Mouse (Mus musculus) pancreas, adult 10 weeks (tissue): ENCODE data around the gene Cox8b. TPM values are rescaled to one million over a fixed set of nuclear protein-coding genes. Genes with fewer than 3 reads are reported as not detected.

Experiments
- polyA plus RNA-seq: library from polyadenylated mRNA; stranded (reverse); fragments of 350-450 nt; fragmentation: Illumina TruSeq; extraction: RNeasy Lipid Tissue Mini Kit (QIAGEN cat#74804); gene quantifications from one replicate; pipeline ENCODE4 v1.2.3, GENCODE M21; 2015; ENCODE audit warnings: low read depth, low replicate concordance; ENCODE audit not compliant: insufficient read depth

Gene Cox8b
- 7.3 TPM for polyA plus RNA-seq

DNA sequence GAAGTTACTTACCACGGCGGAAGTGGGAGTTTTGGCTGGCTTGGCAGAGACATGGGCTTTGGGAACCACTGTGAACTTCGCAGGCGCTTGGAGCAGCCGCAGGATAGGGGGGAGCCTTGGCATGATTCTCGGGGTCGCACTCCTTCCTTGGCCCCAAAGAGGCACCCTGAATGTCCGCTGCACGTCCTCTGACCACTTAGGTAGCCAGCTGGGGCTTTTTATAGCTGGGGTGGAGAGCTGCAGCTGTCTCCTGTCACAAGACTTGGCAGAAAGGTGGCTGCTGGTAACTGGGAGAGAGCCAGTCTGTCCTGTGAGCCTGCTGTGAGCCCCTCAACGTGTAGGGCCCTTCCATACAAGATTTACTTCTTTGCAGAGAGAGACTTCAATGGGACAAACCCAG is at the start of gene Cox8b:
Cox8b (minus strand) TSS at position 227 of the 400 bp plus-strand sequence.

DNA sequence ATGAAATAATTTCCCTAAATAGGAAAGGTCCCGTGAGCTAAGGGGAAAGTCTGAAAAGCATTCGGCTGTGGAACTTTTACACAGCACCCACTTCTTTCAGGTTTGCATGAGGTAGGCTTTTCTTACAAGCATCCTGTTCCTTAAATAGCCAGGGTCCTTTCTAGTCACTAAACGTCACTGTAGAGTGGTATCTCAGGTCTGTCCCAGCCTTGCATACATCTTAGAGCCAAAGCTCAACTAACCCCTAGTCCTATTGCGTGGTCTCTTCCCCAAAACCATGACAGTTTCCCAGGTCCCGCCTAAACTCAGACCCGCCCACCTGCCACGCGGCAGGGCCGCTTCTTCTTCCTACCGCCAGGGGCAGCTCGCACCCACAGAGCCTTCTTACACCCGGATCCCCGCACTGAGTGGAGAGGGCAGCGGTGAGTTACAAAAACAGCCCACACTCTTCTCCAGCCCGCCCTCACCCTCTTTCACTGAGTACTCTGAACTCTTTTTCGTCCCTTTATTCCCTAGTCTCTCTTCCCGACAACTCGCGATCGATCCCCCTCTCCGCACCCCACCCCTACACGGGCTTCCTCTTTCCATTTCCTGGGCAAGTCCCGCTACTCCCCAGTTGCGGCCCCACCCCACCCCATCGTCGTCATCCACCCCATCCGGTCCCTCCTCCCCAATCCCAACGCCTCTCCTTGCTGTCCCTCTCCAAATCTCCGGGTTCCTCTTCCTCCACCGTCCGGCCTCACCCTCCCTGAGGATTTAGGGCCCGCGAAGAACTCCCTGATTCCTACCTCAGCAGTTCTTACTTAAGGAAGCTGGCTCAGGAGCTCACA is 41.2 kb upstream of the Cox8b start, which contains the start of gene Pgghg:
Pgghg (plus strand) TSS at position 170 of the 830 bp plus-strand sequence.

DNA sequence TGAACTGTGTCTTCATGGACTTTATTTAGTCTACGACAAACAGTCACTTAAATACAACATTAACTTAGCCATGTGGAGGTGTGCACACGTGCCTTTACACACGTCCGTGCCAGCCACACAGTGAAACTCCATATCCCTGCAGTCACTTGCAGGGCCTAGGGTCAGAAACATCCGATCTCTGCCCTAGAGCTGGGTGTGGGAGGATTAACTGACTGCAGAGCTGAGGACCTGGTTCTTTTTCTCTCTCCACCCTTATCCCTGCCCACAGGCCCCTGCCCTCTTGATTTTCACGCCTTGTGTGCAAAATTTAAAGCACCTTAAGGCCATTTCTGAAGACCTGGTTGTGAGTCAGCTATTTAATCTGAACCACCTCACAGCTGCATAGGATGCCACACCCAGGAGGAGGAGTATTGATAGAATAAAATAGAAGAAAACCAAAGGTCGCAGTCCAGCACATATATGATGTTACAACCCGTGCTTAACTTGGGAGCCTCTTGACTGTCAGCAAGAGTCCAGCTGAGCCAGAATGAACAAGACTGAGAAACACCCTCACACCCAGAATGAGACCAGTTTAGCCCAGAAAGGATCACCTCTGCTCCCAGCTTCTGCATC is 20.3 kb upstream of the Cox8b start, which contains the start of gene Nlrp6:
Nlrp6 (plus strand) TSS at position 485 of the 612 bp plus-strand sequence.

DNA sequence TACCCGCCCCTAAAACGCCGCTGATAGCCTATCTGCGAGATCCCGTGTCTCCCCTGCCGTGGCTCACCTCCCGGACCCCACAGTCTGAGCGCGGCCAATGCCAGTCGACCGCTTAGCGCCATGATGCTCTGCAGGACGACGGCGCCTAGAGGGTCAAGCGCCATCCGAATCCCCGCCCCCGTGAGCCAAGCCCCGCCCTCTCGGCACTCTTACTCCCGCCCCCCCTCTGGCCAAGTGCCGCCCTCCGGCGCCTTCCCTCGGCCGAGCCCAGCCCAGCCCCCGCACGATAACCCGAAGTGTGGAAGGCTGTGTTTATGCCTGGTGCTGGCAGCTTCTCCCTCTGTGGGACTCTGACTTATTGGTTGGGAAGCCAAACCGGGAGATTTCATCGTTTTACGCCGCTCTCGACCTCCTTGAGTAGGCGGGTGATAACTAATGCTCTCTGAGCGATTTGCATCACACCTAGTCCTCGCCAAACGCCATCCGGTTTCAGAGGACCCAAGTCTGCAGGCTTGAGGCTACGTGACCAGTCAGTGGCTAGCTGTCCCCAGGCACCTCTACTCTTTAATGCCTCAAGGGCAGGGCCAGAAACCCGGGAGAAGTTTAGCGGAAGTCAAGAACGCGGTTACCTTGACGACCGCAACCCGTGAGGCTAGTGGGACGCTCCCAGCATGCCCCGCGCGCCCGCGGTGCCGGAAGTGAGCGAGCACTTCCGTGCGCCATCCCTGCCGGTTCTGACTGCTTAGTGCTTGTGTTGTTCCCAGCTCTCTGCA is 18.4 kb downstream of the Cox8b start, which contains the start of the genes Psmd13 and Sirt3:
Psmd13 (plus strand) TSS at position 273 of the 773 bp plus-strand sequence.
Sirt3 (minus strand) TSS at position 614 of the 773 bp plus-strand sequence.

DNA sequence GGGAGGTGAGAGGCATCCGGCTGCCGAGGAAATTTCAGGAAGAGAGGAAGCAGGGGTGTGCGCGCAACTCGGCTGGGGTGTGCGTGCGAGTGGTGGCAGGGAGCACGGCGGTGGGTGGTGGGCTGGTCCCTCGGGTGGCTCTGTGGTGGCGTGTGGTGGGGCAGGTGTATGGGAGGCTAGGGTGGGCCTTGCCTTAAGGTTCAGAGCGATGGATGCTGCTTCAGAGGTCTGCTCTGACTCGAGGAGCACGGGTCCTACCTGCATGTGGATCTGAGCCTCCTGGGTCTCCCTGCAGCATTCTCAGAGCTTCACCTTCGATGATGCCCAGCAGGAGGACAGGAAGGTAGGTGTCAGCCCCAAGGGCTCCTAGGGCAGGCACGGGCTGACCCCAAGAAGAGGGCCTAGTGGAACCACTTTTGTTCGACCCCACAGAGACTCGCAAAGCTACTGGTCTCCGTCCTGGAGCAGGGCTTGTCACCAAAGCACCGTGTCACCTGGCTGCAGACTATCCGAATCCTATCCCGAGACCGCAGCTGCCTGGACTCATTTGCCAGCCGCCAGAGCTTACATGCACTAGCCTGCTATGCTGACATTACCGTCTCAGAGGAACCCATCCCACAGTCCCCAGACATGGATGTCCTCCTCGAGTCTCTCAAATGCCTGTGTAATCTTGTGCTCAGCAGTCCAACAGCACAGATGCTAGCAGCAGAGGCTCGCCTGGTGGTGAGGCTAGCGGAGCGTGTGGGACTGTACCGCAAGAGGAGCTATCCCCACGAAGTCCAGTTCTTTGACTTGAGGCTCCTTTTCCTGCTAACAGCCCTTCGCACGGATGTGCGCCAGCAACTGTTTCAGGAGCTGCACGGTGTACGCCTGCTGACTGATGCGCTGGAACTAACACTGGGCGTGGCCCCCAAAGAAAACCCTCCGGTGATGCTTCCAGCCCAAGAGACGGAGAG is 42.4 kb downstream of the Cox8b start, which contains the start of gene Bet1l:
Bet1l (minus strand) TSS at position 28 of the 956 bp plus-strand sequence.

DNA sequence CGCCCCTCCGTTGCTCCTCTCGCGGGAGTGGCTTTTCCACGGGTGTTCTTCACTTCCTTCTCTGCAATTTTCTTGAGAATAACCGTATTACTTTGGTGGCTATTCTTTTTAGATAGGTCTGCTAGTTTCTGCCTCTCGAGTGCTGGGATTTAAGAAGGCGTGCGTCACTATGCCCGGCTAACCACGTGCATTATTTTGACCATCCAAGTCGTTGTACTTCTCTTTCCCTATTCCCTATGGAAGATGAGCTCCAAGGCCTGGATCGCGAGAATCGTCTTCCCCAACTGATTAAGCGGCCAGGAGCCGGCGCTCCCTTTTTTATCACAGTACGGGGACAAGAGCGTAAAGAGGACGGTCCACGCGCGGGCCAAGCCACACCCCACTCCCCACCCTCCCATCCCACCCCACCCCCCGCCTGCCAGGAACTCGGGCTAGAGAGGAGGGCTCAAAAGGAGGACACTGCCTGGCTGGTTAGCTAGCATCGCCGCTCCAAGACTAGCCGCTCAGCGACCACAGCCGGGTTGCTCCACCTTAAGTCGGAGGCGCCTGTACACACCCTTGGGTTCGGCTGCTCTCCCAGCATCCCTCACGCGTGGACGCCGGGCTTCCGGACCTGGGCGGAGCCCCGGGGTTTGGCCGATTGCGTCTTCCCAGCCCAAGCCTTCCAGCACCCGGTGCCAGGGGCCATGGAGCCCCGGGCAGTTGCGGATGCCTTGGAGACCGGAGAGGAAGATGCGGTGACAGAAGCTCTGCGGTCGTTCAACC is 43.3 kb downstream of the Cox8b start, which contains the start of gene Ric8a:
Ric8a (plus strand) TSS at position 173 of the 765 bp plus-strand sequence.

DNA sequence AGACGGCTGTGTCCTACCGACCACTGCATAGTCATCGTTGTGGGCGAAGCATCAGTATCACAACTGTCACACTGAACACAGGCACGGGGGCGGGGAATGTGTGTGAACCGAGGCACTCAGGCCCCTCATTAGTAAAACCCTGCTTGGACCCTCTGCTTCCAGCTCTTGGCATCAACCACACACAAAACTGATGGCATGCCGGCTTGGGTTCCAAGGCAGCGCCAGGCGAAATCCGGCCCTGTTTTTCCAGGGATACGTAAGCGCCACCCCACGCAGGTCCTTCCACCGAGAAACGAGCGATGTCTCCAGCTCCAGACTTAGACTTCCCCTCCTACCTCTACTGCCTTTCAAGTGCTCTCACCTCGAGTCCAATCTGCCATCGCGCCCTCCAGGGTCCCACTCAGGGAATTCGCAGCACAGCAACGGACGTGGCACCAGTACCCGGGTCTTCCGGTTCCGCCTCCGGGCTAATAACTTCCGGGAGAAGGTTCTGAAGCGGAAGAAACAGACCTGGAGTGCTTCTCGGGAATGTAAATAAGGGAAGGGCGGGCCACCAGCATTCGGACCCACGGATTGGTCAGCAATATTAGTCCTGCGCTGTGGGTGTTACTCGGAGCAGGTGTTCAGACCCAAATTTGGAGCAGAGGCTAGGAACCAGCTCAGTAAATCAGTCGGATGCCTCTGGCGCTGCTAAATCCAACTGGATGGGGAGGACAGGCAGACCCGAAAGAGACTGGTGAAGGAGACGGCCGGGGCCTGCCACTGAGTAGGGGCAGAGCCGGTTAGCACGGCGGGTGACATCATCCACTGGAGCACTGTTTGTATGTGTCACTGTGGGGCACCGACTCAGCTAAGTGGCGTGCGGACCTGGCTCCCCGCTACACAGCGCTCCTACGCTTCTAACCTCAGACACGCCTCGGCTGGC is 44.1 kb downstream of the Cox8b start, which contains the start of gene Gm45785:
Gm45785 (minus strand) TSS at position 472 of the 925 bp plus-strand sequence.

Other genes with a start within 250 kb of the Cox8b start
- not detected for gene Olfr539, start 240.5 kb downstream of the Cox8b start, polyA plus RNA-seq
- not detected for gene Olfr45, start 218.5 kb downstream of the Cox8b start, polyA plus RNA-seq
- not detected for gene Olfr541, start 203.2 kb downstream of the Cox8b start, polyA plus RNA-seq
- 33.7 TPM for gene Cyp2e1, start 136.7 kb downstream of the Cox8b start, polyA plus RNA-seq
- gene Syce1, start 112.6 kb downstream of the Cox8b start, polyA plus RNA-seq = not detected
- 0.20 TPM for gene Zfp941, start 78.3 kb downstream of the Cox8b start, polyA plus RNA-seq
- 11.2 TPM for gene Urah, start 65.4 kb downstream of the Cox8b start, polyA plus RNA-seq
- gene Scgb1c1, start 54.9 kb downstream of the Cox8b start, polyA plus RNA-seq = not detected
- gene Odf3, start 52.6 kb downstream of the Cox8b start, polyA plus RNA-seq = not detected
- not detected for gene Gm45785, start 44.1 kb downstream of the Cox8b start, polyA plus RNA-seq
- gene Ric8a, start 43.5 kb downstream of the Cox8b start, polyA plus RNA-seq = 22.5 TPM
- gene Bet1l, start 42.9 kb downstream of the Cox8b start, polyA plus RNA-seq = 14.4 TPM
- 19.9 TPM for gene Psmd13, start 18.5 kb downstream of the Cox8b start, polyA plus RNA-seq
- gene Sirt3, start 18.1 kb downstream of the Cox8b start, polyA plus RNA-seq = 6.5 TPM
- gene Nlrp6, start 20.5 kb upstream of the Cox8b start, polyA plus RNA-seq = not detected
- 7.4 TPM for gene Pgghg, start 40.9 kb upstream of the Cox8b start, polyA plus RNA-seq
- gene Ifitm5, start 49.8 kb upstream of the Cox8b start, polyA plus RNA-seq = not detected
- gene Gm45717, start 55.5 kb upstream of the Cox8b start, polyA plus RNA-seq = not detected
- gene Ifitm2, start 55.5 kb upstream of the Cox8b start, polyA plus RNA-seq = 171 TPM
- gene Ifitm1, start 66.8 kb upstream of the Cox8b start, polyA plus RNA-seq = 20.5 TPM
- gene Ifitm3, start 110.3 kb upstream of the Cox8b start, polyA plus RNA-seq = 188 TPM
- not detected for gene Ifitm6, start 117.5 kb upstream of the Cox8b start, polyA plus RNA-seq
- gene Gm17387, start 128.7 kb upstream of the Cox8b start, polyA plus RNA-seq = not detected
- gene B4galnt4, start 160.7 kb upstream of the Cox8b start, polyA plus RNA-seq = 0.26 TPM
- gene Pkp3, start 177.8 kb upstream of the Cox8b start, polyA plus RNA-seq = 12.4 TPM
- 8.7 TPM for gene Sigirr, start 200.1 kb upstream of the Cox8b start, polyA plus RNA-seq
- gene Ano9, start 217.4 kb upstream of the Cox8b start, polyA plus RNA-seq = 0.35 TPM
- 4.1 TPM for gene Ptdss2, start 221.9 kb upstream of the Cox8b start, polyA plus RNA-seq